Mouse (Mus musculus) MEL (cell line): ENCODE measurements around the gene Mip. TPM values are rescaled to one million over a fixed set of nuclear protein-coding genes. Genes with fewer than 3 reads are reported as not detected.
A peak's percentile ranks its signal among the peaks of the same experiment; 100 is the strongest.

Source experiments
- DNase-seq: peaks from one replicate; pipeline ENCODE4 v3.0.0; 2011; ENCODE audit warnings: low read depth, low spot score
- H3K27ac ChIP-seq: 2 replicates; pipeline ENCODE4 v1.5.1; 2012; ENCODE audit warnings: low read depth, mild to moderate bottlenecking, control low read depth, low read length, moderate library complexity; ENCODE audit not compliant: control insufficient read depth
- H3K27me3 ChIP-seq, 2 experiments: fragments of 150-350 bp in 1 of 2; sonication (generic) in 1 of 2; 2 replicates each; pipeline ENCODE4 v1.6.1; 2012; ENCODE audit warnings: low read length in 2 of 2, mild to moderate bottlenecking in 2 of 2, improper control_type of control experiment in 1 of 2, moderate library complexity in 1 of 2; ENCODE audit not compliant: insufficient read depth in 2 of 2, control insufficient read depth in 1 of 2
- H3K36me3 ChIP-seq, 2 experiments: 2 replicates each; pipeline ENCODE4 v1.6.1; 2012 to 2014; ENCODE audit warnings: low read length in 2 of 2, improper control_type of control experiment in 1 of 2, inconsistent platforms in 1 of 2, mild to moderate bottlenecking in 1 of 2; ENCODE audit not compliant: insufficient read depth in 2 of 2, control insufficient read depth in 1 of 2
- H3K4me1 ChIP-seq, 2 experiments: fragments of 150-350 bp in 1 of 2; sonication (generic) in 1 of 2; 2 replicates each; pipeline ENCODE4 v1.6.1; 2012; ENCODE audit warnings: low read length in 2 of 2, improper control_type of control experiment in 1 of 2, mild to moderate bottlenecking in 1 of 2; ENCODE audit not compliant: insufficient read depth in 2 of 2, control insufficient read depth in 1 of 2
- H3K4me3 ChIP-seq, 2 experiments: fragments of 150-350 bp in 1 of 2; sonication (generic) in 1 of 2; 2 replicates each; pipeline ENCODE4 v1.5.1; 2012; ENCODE audit warnings: low read depth in 2 of 2, low read length in 2 of 2, mild to moderate bottlenecking in 2 of 2, moderate library complexity in 2 of 2, control low read depth in 1 of 2, improper control_type of control experiment in 1 of 2; ENCODE audit not compliant: control insufficient read depth in 1 of 2, insufficient read depth in 1 of 2
- H3K79me2 ChIP-seq: 2 replicates; pipeline ENCODE4 v1.6.1; 2012; ENCODE audit warnings: mild to moderate bottlenecking, low read length, moderate library complexity; ENCODE audit not compliant: control insufficient read depth, poor library complexity, insufficient read depth
- H3K9ac ChIP-seq: 2 replicates; pipeline ENCODE4 v1.6.1; 2012; ENCODE audit warnings: low read depth, mild to moderate bottlenecking, control low read depth, low read length, moderate library complexity; ENCODE audit not compliant: control insufficient read depth, poor library complexity, severe bottlenecking
- H3K9me3 ChIP-seq: fragments of 150-350 bp; sonication (generic); replicated peaks from 2 replicates; pipeline ENCODE4 v1.6.1; 2012; ENCODE audit warnings: mild to moderate bottlenecking, low read length, improper control_type of control experiment, moderate library complexity; ENCODE audit not compliant: insufficient read depth
- BHLHE40 ChIP-seq: IDR thresholded peaks from 2 replicates; pipeline ENCODE4 v1.6.1; 2012; ENCODE audit warnings: low read depth, mild to moderate bottlenecking, inconsistent platforms, low read length, improper control_type of control experiment, borderline replicate concordance
- CHD1 ChIP-seq: IDR thresholded peaks from 2 replicates; pipeline ENCODE4 v1.6.1; 2012; ENCODE audit warnings: low read depth, mild to moderate bottlenecking, inconsistent platforms, low read length, improper control_type of control experiment
- CHD2 ChIP-seq: IDR thresholded peaks from 2 replicates; pipeline ENCODE4 v1.6.1; 2011; ENCODE audit warnings: low read length, improper control_type of control experiment
- CTCF ChIP-seq, 3 experiments: IDR thresholded peaks in 2 of 3; conservative IDR thresholded peaks in 1 of 3; 2 replicates each; pipeline ENCODE4 v1.5.1; 2011 to 2012; ENCODE audit warnings: low read length in 3 of 3, low read depth in 2 of 3, mild to moderate bottlenecking in 2 of 3, improper control_type of control experiment in 1 of 3, inconsistent platforms in 1 of 3, mixed read lengths in 1 of 3, moderate library complexity in 1 of 3; ENCODE audit not compliant: control insufficient read depth in 1 of 3, insufficient read depth in 1 of 3, poor library complexity in 1 of 3, severe bottlenecking in 1 of 3
- E2F4 ChIP-seq: IDR thresholded peaks from 2 replicates; pipeline ENCODE4 v1.6.1; 2011; ENCODE audit warnings: low read depth, low read length, improper control_type of control experiment, borderline replicate concordance
- ELF1 ChIP-seq: IDR thresholded peaks from 2 replicates; pipeline ENCODE4 v1.6.1; 2014; ENCODE audit warnings: low read depth, mild to moderate bottlenecking, inconsistent platforms, low read length, improper control_type of control experiment, moderate library complexity
- EP300 ChIP-seq, 2 experiments: IDR thresholded peaks; 2 replicates each; pipeline ENCODE4 v1.6.1; 2011; ENCODE audit warnings: improper control_type of control experiment in 2 of 2, low read length in 2 of 2, low read depth in 1 of 2, mild to moderate bottlenecking in 1 of 2
- ETS1 ChIP-seq: IDR thresholded peaks from 2 replicates; pipeline ENCODE4 v1.6.1; 2012; ENCODE audit warnings: low read depth, mild to moderate bottlenecking, inconsistent platforms, low read length, improper control_type of control experiment, moderate library complexity
- GABPA ChIP-seq: IDR thresholded peaks from 2 replicates; pipeline ENCODE4 v1.6.1; 2012; ENCODE audit warnings: low read depth, mild to moderate bottlenecking, inconsistent platforms, low read length, improper control_type of control experiment, moderate library complexity
- GATA1 ChIP-seq: IDR thresholded peaks from 2 replicates; pipeline ENCODE4 v1.6.1; 2011; ENCODE audit warnings: low read depth, low read length, improper control_type of control experiment
- HCFC1 ChIP-seq: IDR thresholded peaks from 2 replicates; pipeline ENCODE4 v1.6.1; 2012; ENCODE audit warnings: low read depth, mild to moderate bottlenecking, inconsistent platforms, low read length, improper control_type of control experiment, moderate library complexity
- JUND ChIP-seq: IDR thresholded peaks from 2 replicates; pipeline ENCODE4 v1.6.1; 2011; ENCODE audit warnings: low read depth, mild to moderate bottlenecking, improper control_type of control experiment, low read length
- MAFK ChIP-seq: IDR thresholded peaks from 2 replicates; pipeline ENCODE4 v1.6.1; 2011; ENCODE audit warnings: low read depth, mild to moderate bottlenecking, low read length, improper control_type of control experiment, borderline replicate concordance
- MAX ChIP-seq: IDR thresholded peaks from 2 replicates; pipeline ENCODE4 v1.6.1; 2011; ENCODE audit warnings: low read length, improper control_type of control experiment
- MAZ ChIP-seq: IDR thresholded peaks from 2 replicates; pipeline ENCODE4 v1.6.1; 2012; ENCODE audit warnings: low read depth, mild to moderate bottlenecking, inconsistent platforms, low read length, improper control_type of control experiment
- MEF2A ChIP-seq: IDR thresholded peaks from 2 replicates; pipeline ENCODE4 v1.6.1; 2014; ENCODE audit warnings: low read depth, mild to moderate bottlenecking, inconsistent platforms, low read length, improper control_type of control experiment; ENCODE audit not compliant: poor library complexity, insufficient replicate concordance, severe bottlenecking; ENCODE audit errors: extremely low read depth
- MXI1 ChIP-seq: IDR thresholded peaks from 2 replicates; pipeline ENCODE4 v1.6.1; 2011; ENCODE audit warnings: mild to moderate bottlenecking, low read depth, low read length, improper control_type of control experiment
- MYB ChIP-seq: IDR thresholded peaks from 2 replicates; pipeline ENCODE4 v1.6.1; 2011; ENCODE audit warnings: mild to moderate bottlenecking, low read depth, low read length, improper control_type of control experiment
- MYC ChIP-seq: IDR thresholded peaks from 2 replicates; pipeline ENCODE4 v1.6.1; 2011; ENCODE audit warnings: low read depth, mild to moderate bottlenecking, low read length, improper control_type of control experiment, moderate library complexity
- NELFE ChIP-seq: IDR thresholded peaks from 2 replicates; pipeline ENCODE4 v1.6.1; 2011; ENCODE audit warnings: low read depth, low read length, improper control_type of control experiment
- NRF1 ChIP-seq: IDR thresholded peaks from 2 replicates; pipeline ENCODE4 v1.6.1; 2014; ENCODE audit warnings: low read depth, mild to moderate bottlenecking, inconsistent platforms, low read length, improper control_type of control experiment, moderate library complexity; ENCODE audit not compliant: poor library complexity, insufficient read depth, severe bottlenecking
- POLR2A ChIP-seq, 2 experiments: IDR thresholded peaks; 2 replicates each; pipeline ENCODE4 v1.6.1; 2011 to 2012; ENCODE audit warnings: low read length in 2 of 2, mild to moderate bottlenecking in 2 of 2, control low read depth in 1 of 2, improper control_type of control experiment in 1 of 2, low read depth in 1 of 2, moderate library complexity in 1 of 2; ENCODE audit not compliant: control insufficient read depth in 1 of 2, insufficient read depth in 1 of 2, poor library complexity in 1 of 2
- POLR2AphosphoS2 ChIP-seq: IDR thresholded peaks from 2 replicates; pipeline ENCODE4 v1.6.1; 2011; ENCODE audit warnings: low read length, improper control_type of control experiment
- POLR2AphosphoS5 ChIP-seq: IDR thresholded peaks from 2 replicates; pipeline ENCODE4 v1.6.1; 2012; ENCODE audit warnings: low read depth, borderline replicate concordance, mild to moderate bottlenecking, inconsistent platforms, low read length, moderate library complexity, mixed read lengths
- RAD21 ChIP-seq: IDR thresholded peaks from 2 replicates; pipeline ENCODE4 v1.6.1; 2011; ENCODE audit warnings: mild to moderate bottlenecking, low read depth, low read length, improper control_type of control experiment
- RCOR1 ChIP-seq: IDR thresholded peaks from 2 replicates; pipeline ENCODE4 v1.6.1; 2012; ENCODE audit warnings: low read depth, mild to moderate bottlenecking, inconsistent platforms, low read length, improper control_type of control experiment
- SIN3A ChIP-seq: IDR thresholded peaks from 2 replicates; pipeline ENCODE4 v1.6.1; 2012; ENCODE audit warnings: low read length, improper control_type of control experiment, inconsistent platforms
- SMC3 ChIP-seq: IDR thresholded peaks from 2 replicates; pipeline ENCODE4 v1.6.1; 2011; ENCODE audit warnings: low read depth, low read length, improper control_type of control experiment
- TAL1 ChIP-seq: IDR thresholded peaks from 2 replicates; pipeline ENCODE4 v1.6.1; 2012; ENCODE audit warnings: mild to moderate bottlenecking, inconsistent platforms, low read length, moderate library complexity, mixed read lengths
- TBP ChIP-seq: IDR thresholded peaks from 2 replicates; pipeline ENCODE4 v1.8.0; 2011; ENCODE audit warnings: low read depth, low read length, improper control_type of control experiment
- TCF12 ChIP-seq: IDR thresholded peaks from 2 replicates; pipeline ENCODE4 v1.6.1; 2014; ENCODE audit warnings: low read depth, mild to moderate bottlenecking, inconsistent platforms, low read length, improper control_type of control experiment, moderate library complexity
- UBTF ChIP-seq: IDR thresholded peaks from 2 replicates; pipeline ENCODE4 v1.6.1; 2012; ENCODE audit warnings: low read depth, mild to moderate bottlenecking, inconsistent platforms, low read length, improper control_type of control experiment, moderate library complexity, borderline replicate concordance; ENCODE audit not compliant: insufficient read depth
- USF1 ChIP-seq: IDR thresholded peaks from 2 replicates; pipeline ENCODE4 v1.6.1; 2014; ENCODE audit warnings: low read depth, mild to moderate bottlenecking, inconsistent platforms, low read length, improper control_type of control experiment, moderate library complexity
- USF2 ChIP-seq, 2 experiments: IDR thresholded peaks; 2 replicates each; pipeline ENCODE4 v1.6.1; 2011 to 2012; ENCODE audit warnings: improper control_type of control experiment in 2 of 2, low read length in 2 of 2, borderline replicate concordance in 1 of 2, inconsistent platforms in 1 of 2, low read depth in 1 of 2, mild to moderate bottlenecking in 1 of 2; ENCODE audit not compliant: insufficient read depth in 1 of 2
- ZC3H11A ChIP-seq: IDR thresholded peaks from 2 replicates; pipeline ENCODE4 v1.6.1; 2012; ENCODE audit warnings: low read depth, mild to moderate bottlenecking, inconsistent platforms, low read length, improper control_type of control experiment
- ZKSCAN1 ChIP-seq: IDR thresholded peaks from 2 replicates; pipeline ENCODE4 v1.6.1; 2012; ENCODE audit warnings: low read depth, mild to moderate bottlenecking, inconsistent platforms, low read length, improper control_type of control experiment, moderate library complexity
- ZNF384 ChIP-seq: IDR thresholded peaks from 2 replicates; pipeline ENCODE4 v1.6.1; 2012; ENCODE audit warnings: low read depth, mild to moderate bottlenecking, inconsistent platforms, low read length, improper control_type of control experiment
- polyA plus RNA-seq, 2 experiments: library from polyadenylated mRNA; stranded (reverse) in 1 of 2; unstranded in 1 of 2; fragments of >175 nt in 1 of 2; fragments of >200 nt in 1 of 2; gene quantifications; 2 replicates each; pipeline versions ENCODE4 v1.2.1 to v1.2.4; 2012; ENCODE audit warnings: low replicate concordance in 2 of 2, low read depth in 1 of 2; ENCODE audit not compliant: insufficient read length in 2 of 2, insufficient read depth in 1 of 2, missing spikeins in 1 of 2
- total RNA-seq: library from RNA; depleted of rRNA; stranded (reverse); fragments of 300-350 nt; gene quantifications from 2 replicates; pipeline ENCODE4 v1.2.3, GENCODE M21; 2012

Mip gene
- total and polyA plus RNA-seq, 3 experiments = 0.04 TPM; not detected in 2

DNA sequence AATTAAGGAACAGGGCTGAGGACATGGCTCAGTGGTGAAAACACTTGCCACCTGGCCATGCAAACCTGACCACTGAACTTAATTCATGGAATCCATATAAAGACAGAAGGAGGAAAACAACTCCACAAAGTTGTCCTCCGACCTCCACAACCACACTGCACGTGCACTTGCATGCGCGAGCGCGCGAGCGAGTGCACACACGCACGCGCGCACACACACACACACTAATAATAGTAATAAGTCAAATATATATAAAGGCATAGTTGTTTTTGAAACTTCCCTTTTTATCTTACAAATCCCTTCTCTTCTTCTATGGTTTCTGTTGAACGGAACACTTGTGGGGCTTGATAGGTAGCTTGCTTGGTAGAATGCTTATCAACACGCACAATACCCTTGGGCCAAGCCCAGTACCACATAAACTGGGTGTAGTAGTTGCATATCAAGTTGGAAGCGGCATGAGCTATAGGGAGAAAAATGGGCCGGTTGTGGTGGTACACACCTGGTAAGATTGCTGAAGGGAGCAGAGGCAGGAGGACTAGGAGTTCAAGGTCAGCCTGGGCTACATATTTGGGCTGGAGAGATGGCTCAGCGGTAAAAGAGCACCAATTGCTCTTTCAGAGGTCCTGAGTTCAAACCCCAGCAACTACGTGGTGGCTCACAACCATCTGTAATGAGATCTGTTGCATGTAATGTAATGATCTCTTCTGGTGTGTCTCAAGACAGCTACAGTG is 7.1 kb upstream of the Mip start:
- Histone ChIP-seq H3K36me3 (peaks cover 0 to 10% of the 10 kb centered on the region in 2 experiments; a peak in 2 of 4 replicates), H3K9ac (peak overlapping the region; percentile 63), H3K27ac (peak overlapping the region; percentile 87), H3K4me1 (peaks cover 4 to 18% of the 10 kb centered on the region in 2 experiments), H3K9me3 (no peaks in the 10 kb centered on the region), H3K27me3 (no peaks in the 10 kb centered on the region), H3K79me2 (no peaks in the 10 kb centered on the region), H3K4me3 (peak overlapping the region; percentile 45 to 61)
- peak; percentile 87 for DNase-seq
- TF ChIP-seq POLR2AphosphoS2 = no peak
- TF ChIP-seq NELFE = no peak
- TF ChIP-seq TAL1 = peak; percentile 63
- TF ChIP-seq POLR2A (IDR thresholded peaks at IDR 0.05; ENCODE audit: control insufficient read depth in 1 of 2, insufficient read depth in 1 of 2, low read depth in 1 of 2, low read length in 2 of 2, poor library complexity in 1 of 2) = no peak
- TF ChIP-seq USF2 (IDR thresholded peaks at IDR 0.05; ENCODE audit: borderline replicate concordance in 1 of 2, insufficient read depth in 1 of 2, low read depth in 1 of 2, low read length in 2 of 2) = no peak
- no peak for TF ChIP-seq JUND
- no peak for TF ChIP-seq MAZ
- TF ChIP-seq RCOR1 = peak; percentile 89
- no peak for TF ChIP-seq RAD21
- peak; percentile 71 for TF ChIP-seq ETS1
- peak; percentile 93 for TF ChIP-seq BHLHE40
- peak; percentile 65 for TF ChIP-seq NRF1
- TF ChIP-seq HCFC1 = no peak
- TF ChIP-seq SMC3 = no peak
- no peak for TF ChIP-seq CTCF (IDR thresholded peaks at IDR 0.05 in 2 of 3, conservative IDR thresholded peaks at IDR 0.05 in 1 of 3; ENCODE audit: control insufficient read depth in 1 of 3, insufficient read depth in 1 of 3, low read depth in 2 of 3, low read length in 3 of 3, poor library complexity in 1 of 3, severe bottlenecking in 1 of 3)
- no peak for TF ChIP-seq CHD1
- TF ChIP-seq CHD2 = no peak
- peak; percentile 83; the same call in 1 of the 2 replicates for TF ChIP-seq UBTF
- no peak for TF ChIP-seq ZC3H11A
- no peak for TF ChIP-seq E2F4
- peak; percentile 81 for TF ChIP-seq MYC
- TF ChIP-seq USF1 = no peak
- no peak for TF ChIP-seq MEF2A
- TF ChIP-seq TBP = peak; percentile 97
- no peak for TF ChIP-seq ELF1
- no peak for TF ChIP-seq GABPA
- TF ChIP-seq POLR2AphosphoS5 = no peak
- peak; percentile 76 for TF ChIP-seq MXI1
- no peak for TF ChIP-seq ZKSCAN1
- peak; percentile 92 for TF ChIP-seq MYB
- peak; percentile 74 for TF ChIP-seq MAX
- TF ChIP-seq ZNF384 = no peak
- peak; percentile 35 for TF ChIP-seq SIN3A
- peak; percentile 75 for TF ChIP-seq GATA1
- TF ChIP-seq TCF12 = peak; percentile 90
- TF ChIP-seq MAFK = no peak
- peak; percentile 90 to 94 for TF ChIP-seq EP300 (IDR thresholded peaks at IDR 0.05; ENCODE audit: low read depth in 1 of 2, low read length in 2 of 2)
